Mouse (Mus musculus) lung, embryonic 15.5 days (tissue): ENCODE results near the gene Ap5s1. TPM values are rescaled to one million over a fixed set of nuclear protein-coding genes. Genes with fewer than 3 reads are reported as not detected.

Experiments used
- ATAC-seq: fragments of 200-750 bp; cut with Nextera tagmentation; 2 replicates; pipeline ENCODE4 v1.8.0; 2017; ENCODE audit warnings: moderate number of reproducible peaks, borderline replicate concordance; ENCODE audit not compliant: low FRiP score, low TSS enrichment; ENCODE audit errors: extremely low read depth
- H3K27ac ChIP-seq: fragments of 300-500 bp; sonication (generic); 2 replicates; pipeline ENCODE4 v1.5.1; 2015; ENCODE audit warnings: moderate library complexity, mild to moderate bottlenecking, inconsistent platforms
- H3K27me3 ChIP-seq: fragments of 300-500 bp; sonication (generic); 2 replicates; pipeline ENCODE4 v1.6.1; 2015; ENCODE audit warnings: inconsistent platforms
- H3K36me3 ChIP-seq: fragments of 300-500 bp; sonication (generic); 2 replicates; pipeline ENCODE4 v1.6.1; 2015; ENCODE audit warnings: inconsistent platforms
- H3K4me1 ChIP-seq: fragments of 300-500 bp; sonication (generic); 2 replicates; pipeline ENCODE4 v1.6.1; 2015; ENCODE audit warnings: inconsistent platforms
- H3K4me2 ChIP-seq: fragments of 300-500 bp; sonication (generic); 2 replicates; pipeline ENCODE4 v1.6.1; 2015; ENCODE audit warnings: inconsistent platforms, mild to moderate bottlenecking, moderate library complexity
- H3K4me3 ChIP-seq: fragments of 300-500 bp; sonication (generic); 2 replicates; pipeline ENCODE4 v1.5.1; 2015; ENCODE audit warnings: mild to moderate bottlenecking, inconsistent platforms
- H3K9ac ChIP-seq: fragments of 300-500 bp; sonication (generic); 2 replicates; pipeline ENCODE4 v1.6.1; 2015; ENCODE audit warnings: inconsistent platforms
- H3K9me3 ChIP-seq: fragments of 300-500 bp; sonication (generic); 2 replicates; pipeline ENCODE4 v1.6.1; 2016; ENCODE audit warnings: inconsistent platforms
- WGBS: fragments of 180-500 bp; shearing (Covaris S2); methylation state at CpG from one replicate; pipeline ENCODE4 v1.1.7; 2015; 5-methylcytosine and 5-hydroxymethylcytosine counted together
- polyA plus RNA-seq: library from polyadenylated mRNA; unstranded; fragments of >200 nt; fragmentation: Nextera tagmentation; extraction: Ambion mirVana; gene quantifications from 2 replicates; pipeline ENCODE4 v1.2.1, GENCODE M21; 2015

The Ap5s1 gene
- polyA plus RNA-seq, 1 experiment from 2014 or later = 22.6 TPM

DNA sequence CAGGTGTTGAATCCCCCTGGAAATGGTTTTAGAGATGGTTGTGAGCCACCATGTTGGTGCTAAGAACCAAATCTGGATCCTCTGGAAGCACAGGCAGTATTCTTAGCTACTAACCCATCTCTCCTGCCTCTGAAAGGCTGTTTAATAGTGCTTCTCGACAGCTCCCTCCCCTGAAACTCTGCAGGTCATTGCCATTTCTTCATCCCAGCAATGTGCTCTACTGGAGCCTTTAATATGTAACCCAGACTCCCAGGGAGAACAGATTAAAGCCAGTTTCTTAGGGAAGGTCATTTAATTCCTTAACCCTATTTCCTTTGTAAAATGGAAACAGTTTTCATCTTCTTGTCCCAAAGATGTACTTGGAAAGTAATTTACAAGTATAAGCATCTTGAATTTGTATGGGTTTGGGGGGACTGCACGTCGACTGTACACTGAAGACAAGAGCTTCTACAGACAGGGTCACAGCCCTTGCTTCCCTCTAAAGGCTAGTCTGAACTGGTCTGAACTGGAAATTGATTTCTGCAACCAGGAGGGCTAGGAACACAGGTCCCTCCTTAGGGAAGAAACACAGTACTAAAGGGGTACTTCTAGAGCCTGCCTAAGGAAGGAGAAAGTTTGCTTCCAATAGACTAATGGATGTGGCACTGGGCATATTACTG, 31.5 kb upstream of the Ap5s1 start:
- Histone ChIP-seq H3K9ac (no peak overlapping the region), H3K4me3 (no peak overlapping the region), H3K4me2 (0 out of 2 replicates have a peak overlapping the region, but pooled peaks have one; percentile 91), H3K27me3 (peaks cover 31% of the 10 kb centered on the region), H3K27ac (peak overlapping the region; percentile 60), H3K36me3 (0 out of 2 replicates have a peak, but pooled peaks cover 4% of the 10 kb centered on the region), H3K4me1 (peaks cover 51% of the 10 kb centered on the region), H3K9me3 (no peaks in the 10 kb centered on the region)
- no peak for ATAC-seq
- WGBS = 69% methylated on average over 3 of the region's 3 CpGs

- Histone ChIP-seq H3K9ac (no peak overlapping the region), H3K27me3 (peaks cover 26% of the 10 kb centered on the region), H3K27ac (peak overlapping the region; percentile 60), H3K4me3 (no peak overlapping the region), H3K4me1 (peaks cover 51% of the 10 kb centered on the region), H3K9me3 (no peaks in the 10 kb centered on the region), H3K36me3 (0 out of 2 replicates have a peak, but pooled peaks cover 4% of the 10 kb centered on the region), H3K4me2 (0 out of 2 replicates have a peak overlapping the region, but pooled peaks have one; percentile 91)
- no peak for ATAC-seq
- WGBS = 85% methylated on average over 1 of the region's 1 CpGs
Observed at GRCm38 (mm10) chr2:131175945-131176309, 31.0 kb upstream of the Ap5s1 start.

DNA sequence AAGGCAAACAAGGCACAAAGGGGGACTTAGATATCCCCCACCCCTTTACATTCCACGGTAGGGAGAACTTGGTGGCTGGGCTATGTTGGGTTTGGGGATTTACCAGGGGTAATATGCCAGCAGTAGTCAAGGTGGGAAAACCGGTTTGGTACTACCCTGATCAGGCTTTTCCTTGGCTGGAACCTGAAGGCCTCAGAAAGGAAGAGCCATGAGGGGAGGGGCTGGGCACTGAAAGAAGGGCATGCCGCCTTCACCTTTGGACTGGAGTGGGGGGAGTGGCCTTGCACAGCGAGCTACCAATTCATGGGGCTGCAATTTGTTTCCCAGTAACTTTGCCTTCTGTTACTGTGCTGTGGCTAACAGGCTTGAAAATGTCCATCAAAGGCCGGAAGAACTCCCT, 30.4 kb upstream of the Ap5s1 start:
- no peak overlapping the region for H3K9ac ChIP-seq
- peak; percentile 21; the same call in 1 of the 2 replicates for ATAC-seq
- H3K27ac ChIP-seq = peak overlapping the region; percentile 60
- H3K4me3 ChIP-seq = no peak overlapping the region; the same call in 1 of the 2 replicates
- H3K36me3 ChIP-seq = 0 out of 2 replicates have a peak, but pooled peaks cover 4% of the 10 kb centered on the region
- peaks cover 20% of the 10 kb centered on the region for H3K27me3 ChIP-seq
- H3K4me2 ChIP-seq = peak overlapping the region; percentile 91
- H3K4me1 ChIP-seq = peaks cover 48% of the 10 kb centered on the region
- H3K9me3 ChIP-seq = no peaks in the 10 kb centered on the region
- 48% methylated on average over 5 of the region's 5 CpGs for WGBS

GRCm38 (mm10) chr2:131177932-131178331, 28.9 kb upstream of the Ap5s1 start:
- H3K9me3 ChIP-seq = no peaks in the 10 kb centered on the region
- no peak for ATAC-seq
- WGBS = 80% methylated on average over 9 of the region's 9 CpGs
- peaks cover 46% of the 10 kb centered on the region for H3K4me1 ChIP-seq
- peak overlapping the region; percentile 60; the same call in 1 of the 2 replicates for H3K27ac ChIP-seq
- peak overlapping the region; percentile 91 for H3K4me2 ChIP-seq
- 0 out of 2 replicates have a peak, but pooled peaks cover 4% of the 10 kb centered on the region for H3K36me3 ChIP-seq
- H3K27me3 ChIP-seq = 0 out of 2 replicates have a peak, but pooled peaks cover 6% of the 10 kb centered on the region
- peak overlapping the region; percentile 77 for H3K4me3 ChIP-seq
- 0 out of 2 replicates have a peak overlapping the region, but pooled peaks have one; percentile 27 for H3K9ac ChIP-seq

DNA sequence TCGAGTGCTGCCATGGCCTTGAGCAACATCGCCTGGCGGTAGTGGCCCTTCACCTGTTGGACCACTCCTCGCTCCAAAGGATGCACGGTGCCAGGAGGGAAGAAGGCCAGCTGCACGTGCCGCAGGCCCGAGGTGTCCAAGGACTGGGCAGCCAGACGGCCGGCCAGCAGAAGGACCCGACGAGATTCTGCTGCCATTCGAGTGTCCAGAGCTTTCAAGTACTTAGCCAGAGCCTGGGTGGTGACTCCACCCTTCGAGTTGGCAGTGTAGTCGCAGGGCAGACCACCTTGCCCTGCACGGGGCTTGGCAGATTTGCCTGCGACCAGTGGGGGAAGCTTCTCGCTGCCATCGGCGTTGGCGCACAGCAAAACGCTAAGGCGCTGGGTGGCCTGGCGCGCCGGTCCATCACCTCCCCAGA, 28.0 kb upstream of the Ap5s1 start:
- peaks cover 46% of the 10 kb centered on the region for H3K4me1 ChIP-seq
- no peak for ATAC-seq
- H3K9ac ChIP-seq = peak overlapping the region; percentile 88
- H3K27ac ChIP-seq = peak overlapping the region; percentile 93
- H3K4me3 ChIP-seq = peak overlapping the region; percentile 77
- H3K36me3 ChIP-seq = 0 out of 2 replicates have a peak, but pooled peaks cover 4% of the 10 kb centered on the region
- H3K9me3 ChIP-seq = no peaks in the 10 kb centered on the region
- peak overlapping the region; percentile 91 for H3K4me2 ChIP-seq
- WGBS = 27% methylated on average over 26 of the region's 26 CpGs
- no peaks in the 10 kb centered on the region for H3K27me3 ChIP-seq

DNA sequence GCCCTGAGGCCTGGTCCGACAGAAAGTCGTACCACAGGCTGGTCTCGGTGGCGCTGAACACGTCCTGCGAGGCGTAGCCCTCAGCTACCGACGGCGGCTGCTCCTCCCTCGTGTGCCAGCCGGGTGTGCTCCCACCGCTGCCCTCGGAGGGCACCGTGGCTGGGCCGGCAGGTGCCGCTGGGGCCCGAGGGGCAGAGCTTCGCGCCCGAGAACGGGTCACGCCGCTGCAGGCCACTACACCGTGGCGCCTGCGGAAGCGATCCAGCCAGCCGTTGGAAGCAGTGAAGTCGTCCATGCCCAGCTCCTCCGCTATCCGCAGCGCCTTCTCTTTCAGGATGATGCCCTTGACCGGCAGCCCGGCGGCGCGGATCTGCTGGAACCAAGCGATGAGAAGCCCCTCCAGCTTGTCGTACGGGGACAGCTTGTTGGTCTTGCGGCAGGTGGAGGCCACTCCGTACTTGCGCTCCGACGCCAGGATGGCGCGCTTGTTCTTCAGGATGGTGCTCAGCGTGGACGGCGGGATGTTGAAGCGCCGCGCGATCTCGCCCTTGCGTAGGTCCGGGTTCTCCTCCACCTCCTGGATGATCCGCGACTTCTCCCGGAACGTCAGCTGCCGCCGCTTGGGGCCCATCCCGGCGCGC, 27.5 kb upstream of the Ap5s1 start:
- no peaks in the 10 kb centered on the region for H3K9me3 ChIP-seq
- WGBS = under 1% methylated on average over 63 of the region's 67 CpGs
- peak overlapping the region; percentile 88 for H3K9ac ChIP-seq
- peak overlapping the region; percentile 93 for H3K27ac ChIP-seq
- peak overlapping the region; percentile 91 for H3K4me2 ChIP-seq
- no peaks in the 10 kb centered on the region for H3K27me3 ChIP-seq
- 0 out of 2 replicates have a peak, but pooled peaks cover 4% of the 10 kb centered on the region for H3K36me3 ChIP-seq
- peak overlapping the region; percentile 77 for H3K4me3 ChIP-seq
- H3K4me1 ChIP-seq = peaks cover 42% of the 10 kb centered on the region
- peak; percentile 21; the same call in 1 of the 2 replicates for ATAC-seq

GRCm38 (mm10) chr2:131179990-131180587, 26.8 kb upstream of the Ap5s1 start, which contains the start of gene Cenpb:
Cenpb (minus strand) TSS chr2:131180067.
- H3K27me3 ChIP-seq = no peaks in the 10 kb centered on the region
- H3K9ac ChIP-seq = peak within 1 kb of the TSS; percentile 88
- WGBS = 5% methylated on average over 25 of the region's 57 CpGs
- H3K4me1 ChIP-seq = peaks cover 40% of the 10 kb centered on the region
- ATAC-seq = peak; percentile 87
- H3K9me3 ChIP-seq = no peaks in the 10 kb centered on the region
- 0 out of 2 replicates have a peak, but pooled peaks cover 4% of the 10 kb centered on the region for H3K36me3 ChIP-seq
- H3K27ac ChIP-seq = peak within 1 kb of the TSS; percentile 93
- peak within 1 kb of the TSS; percentile 77 for H3K4me3 ChIP-seq
- H3K4me2 ChIP-seq = peak within 1 kb of the TSS; percentile 91

DNA sequence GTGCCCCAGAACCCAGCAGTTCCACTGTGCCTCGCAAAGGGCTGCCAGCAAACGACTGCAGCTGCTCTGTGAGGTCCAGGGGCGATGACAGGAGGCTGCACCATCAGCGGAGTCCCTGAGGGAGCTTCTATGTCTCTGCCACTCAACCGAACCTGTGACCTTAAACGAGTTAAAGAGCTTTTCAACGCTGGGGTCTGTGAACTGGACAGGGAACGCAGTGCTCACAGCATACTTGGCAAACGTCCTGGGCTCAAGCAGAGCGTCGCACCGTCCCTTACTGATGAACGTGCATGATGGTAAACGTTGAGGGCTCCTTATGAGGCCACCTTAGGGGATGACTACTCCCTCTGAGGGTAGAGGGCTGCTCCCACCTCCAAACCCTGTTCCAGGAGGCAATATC, 20.5 kb upstream of the Ap5s1 start:
- Histone ChIP-seq H3K4me3 (peak overlapping the region; percentile 62), H3K27ac (peak overlapping the region; percentile 30; the same call in 1 of the 2 replicates), H3K4me1 (peaks cover 40% of the 10 kb centered on the region), H3K4me2 (peak overlapping the region; percentile 77), H3K27me3 (no peaks in the 10 kb centered on the region), H3K9me3 (no peaks in the 10 kb centered on the region), H3K9ac (peak overlapping the region; percentile 62), H3K36me3 (peaks cover 1% of the 10 kb centered on the region; the same call in 1 of the 2 replicates)
- under 1% methylated on average over 14 of the region's 14 CpGs for WGBS
- ATAC-seq = no peak

- ATAC-seq = peak; percentile 95
- peak within 1 kb of the TSS; percentile 66 for H3K27ac ChIP-seq
- no peaks in the 10 kb centered on the region for H3K27me3 ChIP-seq
- under 1% methylated on average over 43 of the region's 43 CpGs for WGBS
- H3K9ac ChIP-seq = peak within 1 kb of the TSS; percentile 62
- peak within 1 kb of the TSS; percentile 62 for H3K4me3 ChIP-seq
- H3K4me1 ChIP-seq = peaks cover 40% of the 10 kb centered on the region
- peaks cover 8% of the 10 kb centered on the region; the same call in 1 of the 2 replicates for H3K36me3 ChIP-seq
- peak within 1 kb of the TSS; percentile 77 for H3K4me2 ChIP-seq
- H3K9me3 ChIP-seq = no peaks in the 10 kb centered on the region
Observed at GRCm38 (mm10) chr2:131186771-131187601, 19.9 kb upstream of the Ap5s1 start, which contains the start of the genes Cdc25b and Spef1. Cdc25b (plus strand) TSS chr2:131186949. Spef1 (minus strand) TSS chr2:131187282.

DNA sequence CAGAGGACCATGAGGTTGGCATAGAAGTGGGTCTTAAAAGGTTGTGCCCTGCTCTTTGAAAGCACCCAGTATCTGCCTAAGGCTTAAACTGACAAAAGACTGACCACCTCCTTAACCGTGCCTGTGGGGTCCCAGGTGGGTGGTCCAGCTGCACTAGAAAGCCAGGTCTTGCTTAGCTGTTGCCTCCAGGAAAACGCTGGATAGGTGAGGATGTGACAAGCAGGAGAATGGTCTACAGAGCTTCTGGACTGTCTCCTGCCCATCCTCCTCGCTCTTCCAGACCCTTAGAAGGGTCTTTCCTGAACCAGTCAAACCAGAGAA, 19.3 kb upstream of the Ap5s1 start:
- peak overlapping the region; percentile 62 for H3K9ac ChIP-seq
- H3K36me3 ChIP-seq = peaks cover 12% of the 10 kb centered on the region
- peak overlapping the region; percentile 77 for H3K4me2 ChIP-seq
- no peak for ATAC-seq
- no peaks in the 10 kb centered on the region for H3K27me3 ChIP-seq
- peak overlapping the region; percentile 62 for H3K4me3 ChIP-seq
- no peak overlapping the region for H3K27ac ChIP-seq
- H3K4me1 ChIP-seq = peaks cover 40% of the 10 kb centered on the region
- H3K9me3 ChIP-seq = no peaks in the 10 kb centered on the region
- WGBS = 26% methylated on average over 3 of the region's 3 CpGs

DNA sequence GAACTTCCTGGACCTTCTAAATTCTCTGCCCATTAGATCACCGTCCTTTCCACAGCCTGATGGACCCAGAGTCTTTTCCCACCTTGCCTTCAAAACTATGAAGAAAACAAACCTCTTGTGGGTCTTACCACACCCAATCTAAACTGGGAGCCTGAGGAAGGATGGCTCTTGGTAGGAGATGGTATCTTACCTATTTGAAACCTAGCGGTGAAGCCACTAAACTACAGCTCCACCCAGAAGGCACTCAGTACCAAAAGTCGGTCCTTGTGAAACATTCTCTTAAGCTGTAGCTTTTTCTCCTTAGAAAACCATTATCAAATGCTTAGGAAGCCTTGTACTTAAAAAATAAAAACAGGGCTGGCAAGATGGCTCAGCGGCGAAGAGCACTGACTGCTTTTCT, 18.6 kb upstream of the Ap5s1 start:
- H3K27ac ChIP-seq = no peak overlapping the region
- WGBS = 91% methylated on average over 5 of the region's 5 CpGs
- H3K4me2 ChIP-seq = peak overlapping the region; percentile 77; the same call in 1 of the 2 replicates
- no peak for ATAC-seq
- H3K4me1 ChIP-seq = peaks cover 40% of the 10 kb centered on the region
- no peaks in the 10 kb centered on the region for H3K9me3 ChIP-seq
- H3K36me3 ChIP-seq = peaks cover 18% of the 10 kb centered on the region
- no peak overlapping the region for H3K9ac ChIP-seq
- H3K27me3 ChIP-seq = no peaks in the 10 kb centered on the region
- H3K4me3 ChIP-seq = peak overlapping the region; percentile 62; the same call in 1 of the 2 replicates
